Mouse (Mus musculus) thymus, postnatal 10 days (tissue): ENCODE data around the gene Mtmr4.

Source experiments
- DNase-seq, 2 experiments: peaks; one replicate each; pipeline ENCODE4 v3.0.0; 2021; ENCODE audit warnings: low spot score in 2 of 2

Gene Mtmr4

DNA sequence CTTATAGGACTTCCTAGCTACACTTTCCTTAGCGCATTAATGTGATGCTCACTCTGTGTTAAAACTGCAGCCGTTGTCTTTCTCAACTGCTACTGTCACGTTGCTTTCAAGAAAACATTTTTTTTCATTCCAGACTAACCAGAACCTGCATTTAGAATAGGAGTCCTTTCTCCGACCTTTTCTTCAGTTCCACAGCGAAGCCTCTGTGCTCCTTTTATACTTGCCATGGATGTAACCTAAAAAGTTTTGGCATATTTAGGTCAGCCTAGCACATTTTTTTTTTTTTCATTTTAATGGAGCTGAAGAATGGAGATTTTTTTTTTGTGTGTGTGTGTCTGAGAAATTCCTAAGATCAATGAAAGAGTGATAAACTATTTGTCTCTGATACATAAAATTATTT, 23.6 kb downstream of the Mtmr4 start:
- no peak for DNase-seq

DNA sequence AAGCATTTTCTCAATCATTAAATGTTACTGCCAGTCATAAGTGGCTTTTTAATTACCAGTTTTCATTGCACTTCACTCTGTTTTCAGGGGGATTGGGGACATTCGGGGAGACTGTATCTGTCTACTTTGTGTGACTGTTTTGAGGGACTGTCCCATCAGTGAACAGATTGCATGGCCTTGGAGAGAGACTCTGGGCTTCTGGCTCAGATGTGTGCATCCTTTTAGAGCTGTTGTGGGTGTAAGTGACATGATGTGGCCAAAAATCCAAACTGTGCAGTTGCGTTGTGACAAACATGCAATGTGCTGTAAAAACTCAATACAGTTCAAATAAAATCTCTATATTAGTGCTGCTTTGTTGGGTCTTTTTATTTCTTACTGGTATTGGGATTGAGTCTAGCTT, 24.0 kb downstream of the Mtmr4 start:
- no peak for DNase-seq

DNA sequence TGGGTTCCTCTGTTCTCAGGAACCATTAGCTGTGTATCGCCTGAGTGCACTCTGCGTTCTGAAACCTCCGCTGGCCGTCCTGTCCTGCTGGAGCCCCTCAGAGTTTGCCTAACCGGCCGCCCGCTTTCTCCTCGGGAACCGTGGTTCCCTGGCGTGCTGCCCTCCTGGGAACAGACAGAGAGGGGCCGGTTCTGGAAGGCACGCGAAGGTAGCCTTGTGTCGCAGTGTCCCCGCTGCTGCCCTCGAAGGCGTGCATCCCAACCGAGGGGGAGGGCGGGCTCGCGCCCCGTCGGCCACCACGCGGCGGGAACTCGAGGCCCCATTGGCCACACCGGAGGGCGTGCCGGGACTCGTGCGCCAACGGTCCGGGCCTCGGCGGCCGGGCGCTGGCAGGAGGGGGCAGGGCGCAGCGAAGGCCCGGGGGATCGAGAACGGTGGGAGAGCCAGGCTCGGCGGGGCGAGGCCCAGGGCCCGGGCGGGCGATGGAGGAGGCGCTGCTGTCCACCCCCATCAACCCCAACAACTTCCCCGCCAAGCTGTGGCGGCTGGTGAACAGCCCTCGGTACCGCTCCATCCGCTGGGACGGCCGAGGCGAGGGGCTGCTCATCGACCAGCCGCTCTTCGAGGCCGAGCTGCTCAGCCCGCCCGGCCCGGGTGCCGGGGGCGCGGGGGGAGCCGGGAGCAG, 25.0 kb downstream of the Mtmr4 start, which contains the start of gene Hsf5:
Gene Hsf5, plus strand, starts transcription at position 375 of the 685 bp plus-strand sequence.
- no peak for DNase-seq

DNA sequence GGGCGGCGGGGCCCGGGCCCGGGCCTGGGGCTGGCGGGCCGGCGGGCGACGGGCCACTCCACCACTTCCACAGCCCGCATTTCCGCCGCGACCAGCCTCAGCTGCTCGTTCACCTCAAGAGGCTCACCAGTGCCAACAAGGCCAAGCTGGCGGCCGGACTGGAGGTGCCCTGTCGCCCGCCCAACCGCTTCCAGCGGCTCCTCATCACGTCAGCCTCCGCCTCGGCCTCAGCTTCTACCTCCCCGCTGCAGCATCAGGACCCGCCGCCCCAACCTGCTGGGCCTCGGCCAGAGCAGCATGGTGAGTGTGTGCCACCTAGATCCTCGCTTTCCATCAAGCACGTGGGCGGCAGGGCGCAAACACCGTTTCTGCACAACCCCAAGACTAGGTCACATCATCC, 25.6 kb downstream of the Mtmr4 start:
- no peak for DNase-seq

- DNase-seq, result no peak
These were observed 31.2 kb downstream of the Mtmr4 start for GRCm38 (mm10) chr11:87623160-87623559.

DNA sequence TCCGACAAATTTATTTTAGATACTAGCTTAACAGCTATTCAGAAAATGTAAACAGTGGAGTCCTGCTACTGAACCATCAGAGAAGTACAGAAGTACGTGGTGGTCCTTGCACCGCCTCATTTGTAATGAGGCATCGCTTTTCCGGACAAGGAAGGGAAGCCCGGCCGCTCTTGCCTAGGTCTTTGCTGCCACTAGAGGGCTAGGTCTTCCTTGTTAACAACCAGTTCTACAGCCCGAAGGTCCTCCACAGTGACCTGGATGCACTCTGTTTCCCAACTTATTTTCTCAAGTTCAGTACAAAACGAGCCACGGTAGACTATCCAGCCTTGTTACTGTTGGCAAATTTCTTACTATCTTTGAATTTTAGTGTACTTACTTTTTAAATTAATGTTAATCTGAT, 37.9 kb downstream of the Mtmr4 start:
- DNase-seq, result peak; percentile 11 to 56

- DNase-seq, result no peak
These were observed 46.8 kb downstream of the Mtmr4 start for GRCm38 (mm10) chr11:87638793-87639192.

GRCm38 (mm10) chr11:87639206-87639605, 47.2 kb downstream of the Mtmr4 start:
- peak in 1 of 2 experiments; percentile 7 for DNase-seq

DNA sequence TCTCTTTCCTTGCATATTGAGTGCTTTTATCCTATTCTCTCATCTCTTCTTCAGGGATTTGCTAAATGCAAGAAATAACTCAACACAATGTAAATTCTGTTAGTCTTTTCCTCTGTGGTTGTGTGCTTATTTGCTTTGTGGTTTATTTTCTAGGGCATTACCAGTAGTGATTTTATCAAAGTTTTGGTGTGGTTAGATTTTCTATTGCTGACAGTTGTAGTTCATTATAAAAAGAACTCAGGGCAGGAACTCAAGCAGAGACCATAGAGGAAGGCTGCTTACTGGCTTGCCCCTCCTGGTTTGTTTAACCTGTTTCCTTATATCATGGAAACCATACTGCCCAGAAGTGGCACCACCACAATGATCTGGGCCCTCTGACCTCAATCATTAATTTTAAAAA, 50.9 kb downstream of the Mtmr4 start:
- no peak for DNase-seq

- no peak for DNase-seq
These were observed 62.7 kb downstream of the Mtmr4 start for GRCm38 (mm10) chr11:87654693-87655092.

- no peak for DNase-seq
These were observed 67.3 kb downstream of the Mtmr4 start for GRCm38 (mm10) chr11:87659216-87659615.

GRCm38 (mm10) chr11:87662407-87662806, 70.4 kb downstream of the Mtmr4 start, which contains the start of gene Rnf43:
Gene Rnf43, plus strand, starts transcription at chr11:87662722.
- peak; percentile 80 to 91 for DNase-seq

DNA sequence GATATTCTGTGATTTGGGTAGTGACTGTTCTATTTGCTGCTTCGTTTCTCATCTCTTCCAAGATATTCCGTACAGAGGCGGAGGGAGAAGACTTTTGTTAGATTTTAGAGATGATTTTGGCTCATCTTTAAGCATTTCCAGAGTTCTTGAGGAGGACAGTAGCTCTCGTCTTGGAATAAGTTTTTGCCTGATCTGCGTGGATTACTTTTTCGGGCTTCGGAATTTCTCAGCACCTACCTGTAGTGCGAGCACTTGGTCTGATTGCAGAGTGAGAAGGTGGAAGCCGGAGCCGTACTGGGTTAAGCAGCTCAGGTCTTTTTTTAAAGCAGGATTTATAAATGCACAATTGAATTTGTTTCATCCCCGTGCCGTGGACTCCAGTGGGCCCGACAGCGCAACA, 70.9 kb downstream of the Mtmr4 start:
- DNase-seq, result no peak

DNA sequence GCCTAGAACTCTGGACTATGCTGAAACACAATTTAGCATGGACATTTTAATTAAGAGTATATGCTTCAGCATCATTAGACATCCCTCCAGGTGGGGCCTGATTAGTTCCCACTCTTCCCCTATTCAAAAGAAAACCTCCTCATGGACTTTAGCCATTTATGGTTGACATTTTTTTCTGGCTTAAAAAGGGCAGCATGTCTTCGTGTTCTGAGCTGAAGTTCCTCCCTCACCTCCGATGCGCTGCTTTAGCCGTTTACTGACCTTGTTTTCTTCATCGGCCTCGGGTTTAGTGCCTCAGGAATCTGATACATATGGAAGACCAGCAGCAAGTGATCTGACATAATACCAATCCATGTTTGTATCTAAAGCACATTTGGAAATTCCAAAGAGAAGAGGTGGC, 72.0 kb downstream of the Mtmr4 start:
- DNase-seq, result no peak

GRCm38 (mm10) chr11:87664521-87664920, 72.6 kb downstream of the Mtmr4 start:
- DNase-seq, result no peak

GRCm38 (mm10) chr11:87665224-87665623, 73.3 kb downstream of the Mtmr4 start:
- DNase-seq, result no peak

GRCm38 (mm10) chr11:87665658-87666057, 73.7 kb downstream of the Mtmr4 start:
- DNase-seq, result no peak
